Mouse (Mus musculus) embryonic fibroblast, embryonic 13.5 days (primary cell): Measurements from ENCODE around the gene Icmt.

Source experiments
- CTCF ChIP-seq: IDR thresholded peaks from 2 replicates; pipeline ENCODE4 v1.5.1; 2011; ENCODE audit warnings: mild to moderate bottlenecking, control low read depth, low read length, moderate library complexity, borderline replicate concordance; ENCODE audit not compliant: insufficient read depth
- POLR2A ChIP-seq: IDR thresholded peaks from 2 replicates; pipeline ENCODE4 v1.6.1; 2011; ENCODE audit warnings: low read depth, mild to moderate bottlenecking, control low read depth, low read length, moderate library complexity

GRCm38 (mm10) chr4:152344651-152345050, 47.6 kb downstream of the Icmt start:
- TF ChIP-seq POLR2A (no peak), CTCF (no peak)
